Comparison of ENCODE assay signal across 10 mouse cellular contexts in genomic region chr11:112869571-112869970, GRCm38 (mm10).
DNase-seq lines count a peak whose midpoint lies in the region; ATAC-seq lines count a peak whose summit lies in the region.
"Had no signal": no experiment of that assay in that cellular context is flagged by ENCODE, and none has a peak within 500 bp of the region (broad histone marks: within the 10 kb centered on the region; RNA-seq: fewer than 3 reads in every experiment).

No protein-coding gene starts in this region.

- H3K4me1 ChIP-seq in embryonic facial prominence, embryonic 10.5 days: peaks cover 39% of the 10 kb centered on the region
- peaks cover 12% of the 10 kb centered on the region for H3K4me1 ChIP-seq in embryonic facial prominence, embryonic 15.5 days
- H3K4me1 ChIP-seq in hindbrain, embryonic 15.5 days (replicated peaks): peaks cover 35% of the 10 kb centered on the region
- peaks cover 41% of the 10 kb centered on the region for H3K4me1 ChIP-seq in midbrain, embryonic 15.5 days

- no peaks in the 10 kb centered on the region for H3K36me3 ChIP-seq in embryonic facial prominence, embryonic 10.5 days (replicated peaks)
- no peaks in the 10 kb centered on the region for H3K36me3 ChIP-seq in embryonic facial prominence, embryonic 15.5 days
- H3K36me3 ChIP-seq in hindbrain, embryonic 15.5 days: no peaks in the 10 kb centered on the region
- H3K36me3 ChIP-seq in midbrain, embryonic 15.5 days (replicated peaks): no peaks in the 10 kb centered on the region

- H3K27ac ChIP-seq in embryonic facial prominence, embryonic 10.5 days (replicated peaks): peak overlapping the region; percentile 85
- H3K27ac ChIP-seq in embryonic facial prominence, embryonic 15.5 days (replicated peaks): no peak overlapping the region
- H3K27ac ChIP-seq in hindbrain, embryonic 15.5 days (replicated peaks): peak overlapping the region; percentile 46
- peak overlapping the region; percentile 77 for H3K27ac ChIP-seq in midbrain, embryonic 15.5 days
- H3K27ac ChIP-seq: left cerebral cortex, adult 2 months had no signal

- no peak overlapping the region for H3K9ac ChIP-seq in embryonic facial prominence, embryonic 15.5 days
- H3K9ac ChIP-seq in hindbrain, embryonic 15.5 days: peak overlapping the region; percentile 25; the same call in 1 of the 2 replicates
- H3K9ac ChIP-seq in midbrain, embryonic 15.5 days: no peak overlapping the region

- peaks cover 30% of the 10 kb centered on the region for H3K27me3 ChIP-seq in embryonic facial prominence, embryonic 10.5 days (replicated peaks; ENCODE audit: low read depth, poor library complexity, severe bottlenecking)
- H3K27me3 ChIP-seq in embryonic facial prominence, embryonic 15.5 days: 0 out of 2 replicates have a peak, but pooled peaks cover 4% of the 10 kb centered on the region
- H3K27me3 ChIP-seq in hindbrain, embryonic 15.5 days: no peaks in the 10 kb centered on the region
- no peaks in the 10 kb centered on the region for H3K27me3 ChIP-seq in midbrain, embryonic 15.5 days (replicated peaks)

- peak overlapping the region; percentile 44 for H3K4me3 ChIP-seq in embryonic facial prominence, embryonic 10.5 days
- H3K4me3 ChIP-seq in embryonic facial prominence, embryonic 15.5 days (replicated peaks): no peak overlapping the region
- H3K4me3 ChIP-seq in hindbrain, embryonic 15.5 days: no peak overlapping the region
- no peak overlapping the region for H3K4me3 ChIP-seq in midbrain, embryonic 15.5 days
- H3K4me3 ChIP-seq: left cerebral cortex, adult 2 months had no signal

- no peaks in the 10 kb centered on the region for H3K9me3 ChIP-seq in embryonic facial prominence, embryonic 10.5 days
- no peaks in the 10 kb centered on the region for H3K9me3 ChIP-seq in embryonic facial prominence, embryonic 15.5 days (replicated peaks)
- H3K9me3 ChIP-seq in hindbrain, embryonic 15.5 days: no peaks in the 10 kb centered on the region
- H3K9me3 ChIP-seq in midbrain, embryonic 15.5 days: no peaks in the 10 kb centered on the region

- DNase-seq in embryonic facial prominence, embryonic 10.5 days (ENCODE audit: low spot score): no peak
- no peak for DNase-seq in layer of hippocampus, adult 9-10 months (ENCODE audit: low spot score)
- DNase-seq in MN1 (ENCODE audit: low spot score): no peak
- no peak for DNase-seq in lung, adult 18-20 months
- DNase-seq: cerebellum, postnatal 36 days; kidney, adult 2 months had no signal

- peak overlapping the region; percentile 49; the same call in 1 of the 2 replicates for H3K4me2 ChIP-seq in embryonic facial prominence, embryonic 15.5 days (replicated peaks)
- peak overlapping the region; percentile 54 for H3K4me2 ChIP-seq in hindbrain, embryonic 15.5 days
- peak overlapping the region; percentile 45 for H3K4me2 ChIP-seq in midbrain, embryonic 15.5 days

- no peak for ATAC-seq in embryonic facial prominence, embryonic 15.5 days (ENCODE audit: insufficient number of reproducible peaks, low FRiP score, low TSS enrichment, low read depth)
- no peak for ATAC-seq in hindbrain, embryonic 15.5 days (ENCODE audit: low FRiP score, low read depth)
- no peak for ATAC-seq in midbrain, embryonic 15.5 days (replicated peaks)

- 19% methylated on average over 5 of the region's 5 CpGs for whole genome bisulfite sequencing in embryonic facial prominence, embryonic 10.5 days
- 32% methylated on average over 5 of the region's 5 CpGs for WGBS in embryonic facial prominence, embryonic 15.5 days
- 19% methylated on average over 5 of the region's 5 CpGs for WGBS in hindbrain, embryonic 15.5 days
- WGBS in midbrain, embryonic 15.5 days: 14% methylated on average over 5 of the region's 5 CpGs
